ENCODE assay signal across 8 mouse cellular contexts in genomic region chr7:38182596-38182961, GRCm38 (mm10). TPM values are rescaled to one million over a fixed set of nuclear protein-coding genes. Genes with fewer than 3 reads are reported as not detected.
DNase-seq lines count a peak whose midpoint lies in the region; ATAC-seq and TF ChIP-seq lines count a peak whose summit lies in the region.

No protein-coding gene starts in this region.

- H3K27me3 ChIP-seq in forebrain, embryonic 14.5 days (replicated peaks; ENCODE audit: control insufficient read depth, insufficient read depth, low read length), result no peaks in the 10 kb centered on the region
- H3K27me3 ChIP-seq in lung, embryonic 15.5 days, result no peaks in the 10 kb centered on the region
- no peaks in the 10 kb centered on the region for H3K27me3 ChIP-seq in thymus, adult 2 months (ENCODE audit: control insufficient read depth, insufficient read depth, low read length)

- peak; percentile 87 for TF ChIP-seq CTCF in thymus, adult 2 months (IDR thresholded peaks at IDR 0.05; ENCODE audit: borderline replicate concordance, control insufficient read depth, extremely low read depth, insufficient read depth, low read length, poor library complexity)

- peak; percentile 81 for DNase-seq in ES-CJ7 (ENCODE audit: low read depth, low spot score)
- DNase-seq in cerebellum, adult 11 months, result peak; percentile 84
- DNase-seq in forebrain, embryonic 14.5 days (ENCODE audit: low spot score), result peak; percentile 82
- DNase-seq in heart, postnatal 25 days (ENCODE audit: low spot score), result peak; percentile 56
- DNase-seq in layer of hippocampus, adult 18-20 months (ENCODE audit: low spot score in 2 of 2), result peak; percentile 75 to 89
- peak; percentile 65 for DNase-seq in ovary, adult 18-20 months (ENCODE audit: low spot score)
- peak; percentile 88 for DNase-seq in thymus, adult 2 months

- peak overlapping the region; percentile 91 for H3K4me2 ChIP-seq in forebrain, embryonic 14.5 days (ENCODE audit: low read length)
- H3K4me2 ChIP-seq in lung, embryonic 15.5 days, result peak overlapping the region; percentile 79

- no peak overlapping the region for H3K9ac ChIP-seq in forebrain, embryonic 14.5 days (ENCODE audit: low read length)
- H3K9ac ChIP-seq in lung, embryonic 15.5 days, result no peak overlapping the region

- 0 out of 2 replicates have a peak overlapping the region, but pooled peaks have one; percentile 58 for H3K4me3 ChIP-seq in forebrain, embryonic 14.5 days (ENCODE audit: low read depth, low read length)
- H3K4me3 ChIP-seq in lung, embryonic 15.5 days, result peak overlapping the region; percentile 68
- H3K4me3 ChIP-seq in thymus, adult 2 months (ENCODE audit: control insufficient read depth, insufficient read depth, low read length), result no peak overlapping the region

- ATAC-seq in forebrain, embryonic 14.5 days, result peak; percentile 45
- peak; percentile 39; the same call in 1 of the 2 replicates for ATAC-seq in lung, embryonic 15.5 days (ENCODE audit: borderline replicate concordance, extremely low read depth, low FRiP score, low TSS enrichment)

- no peaks in the 10 kb centered on the region for H3K9me3 ChIP-seq in forebrain, embryonic 14.5 days (replicated peaks; ENCODE audit: control insufficient read depth, low read length)
- H3K9me3 ChIP-seq in lung, embryonic 15.5 days, result no peaks in the 10 kb centered on the region

- H3K36me3 ChIP-seq in forebrain, embryonic 14.5 days (ENCODE audit: control insufficient read depth, insufficient read depth, low read length), result no peaks in the 10 kb centered on the region
- no peaks in the 10 kb centered on the region for H3K36me3 ChIP-seq in lung, embryonic 15.5 days
- H3K36me3 ChIP-seq in thymus, adult 2 months (ENCODE audit: control insufficient read depth, insufficient read depth, low read length), result no peaks in the 10 kb centered on the region

- TF ChIP-seq POLR2A in thymus, adult 2 months (IDR thresholded peaks at IDR 0.05; ENCODE audit: control insufficient read depth, extremely low read depth, insufficient read depth, low read length, poor library complexity), result no peak

- H3K4me1 ChIP-seq in forebrain, embryonic 14.5 days (ENCODE audit: control insufficient read depth, insufficient read depth, low read length), result peaks cover 4% of the 10 kb centered on the region; the same call in 1 of the 2 replicates
- peaks cover 14% of the 10 kb centered on the region for H3K4me1 ChIP-seq in lung, embryonic 15.5 days
- H3K4me1 ChIP-seq in thymus, adult 2 months (replicated peaks; ENCODE audit: control insufficient read depth, insufficient read depth, low read length), result peaks cover 29% of the 10 kb centered on the region

- intact Hi-C loops in heart, postnatal 25 days (cut with DNase I), result loop anchor here (1.0 to 2.0 kb wide), 3 partner anchors 19 to 84 kb away; partner anchors contain the start of gene Plekhf1

- 0% methylated on average over 11 of the region's 11 CpGs for WGBS in forebrain, embryonic 14.5 days
- WGBS in lung, embryonic 15.5 days, result under 1% methylated on average over 11 of the region's 11 CpGs
- WGBS in thymus, adult 2 months, result 1% methylated on average over 11 of the region's 11 CpGs

- H3K27ac ChIP-seq in forebrain, embryonic 14.5 days (ENCODE audit: low read depth, low read length), result no peak overlapping the region
- H3K27ac ChIP-seq in lung, embryonic 15.5 days, result peak overlapping the region; percentile 86
- H3K27ac ChIP-seq in thymus, adult 2 months (ENCODE audit: control insufficient read depth, insufficient read depth, low read length), result peak overlapping the region; percentile 71

RNA-seq across cellular contexts. Expression of gene 1600014C10Rik, which starts 0.4 kb away (rescaled TPM):
- polyA plus RNA-seq in forebrain, embryonic 14.5 days (2014; fragmentation: Nextera tagmentation; extraction: Ambion mirVana), result 18.4 and 19.9 TPM in 2 replicates
- 10 to 100 TPM; 30.7 to 34.4 TPM for total RNA-seq in heart, postnatal 25 days (2021)
- 10 to 100 TPM; 26.0 to 27.4 TPM for total RNA-seq in layer of hippocampus, adult 18-20 months (2021)
- polyA plus RNA-seq in lung, embryonic 15.5 days (2015; fragmentation: Nextera tagmentation; extraction: Ambion mirVana), result 16.0 and 19.0 TPM in 2 replicates
- 30.9 and 44.8 TPM in 2 replicates for polyA plus RNA-seq in thymus, adult 2 months (2012; rRNA removed)

RNA-seq across cellular contexts. Expression of gene Plekhf1, which starts 45.2 kb away (rescaled TPM):
- polyA plus RNA-seq in forebrain, embryonic 14.5 days (2014; fragmentation: Nextera tagmentation; extraction: Ambion mirVana), result 0.80 and 0.81 TPM in 2 replicates
- total RNA-seq in heart, postnatal 25 days (2021), result 1 to 10 TPM; 9.5 to 9.9 TPM
- 1 to 10 TPM; 2.4 to 4.4 TPM for total RNA-seq in layer of hippocampus, adult 18-20 months (2021)
- 5.5 TPM in 2 replicates for polyA plus RNA-seq in lung, embryonic 15.5 days (2015; fragmentation: Nextera tagmentation; extraction: Ambion mirVana)
- polyA plus RNA-seq in thymus, adult 2 months (2012; rRNA removed), result 5.8 and 6.2 TPM in 2 replicates
